Mouse (Mus musculus) neural tube, embryonic 10.5 days (tissue): ENCODE results near the gene Gabpb2.
"Not testable (repeated sequence)": the region's sequence is repeated elsewhere in the genome, so short reads cannot be mapped to it uniquely, and the experiment has no call there.

Experiments used
- DNase-seq: peaks from one replicate; pipeline ENCODE4 v3.0.0-alpha.2; 2017; ENCODE audit warnings: low spot score; ENCODE audit errors: extremely low spot score

Gene Gabpb2

GRCm38 (mm10) chr3:95161041-95161551 is 56.6 kb downstream of the Gabpb2 start:
- peak; percentile 60 for DNase-seq

- peak; percentile 86 for DNase-seq
These were observed 57.4 kb downstream of the Gabpb2 start, which contains the start of gene Sema6c for GRCm38 (mm10) chr3:95159987-95160963. Sema6c (plus strand) TSS chr3:95160457.

- no peak for DNase-seq
These were observed 58.2 kb downstream of the Gabpb2 start for GRCm38 (mm10) chr3:95159511-95159986.

GRCm38 (mm10) chr3:95153874-95154273 is 63.8 kb downstream of the Gabpb2 start:
- no peak for DNase-seq

GRCm38 (mm10) chr3:95147924-95148323 is 69.8 kb downstream of the Gabpb2 start:
- DNase-seq: no peak

GRCm38 (mm10) chr3:95142617-95143011 is 75.1 kb downstream of the Gabpb2 start:
- peak; percentile 85 for DNase-seq

- DNase-seq: no peak
These were observed 75.6 kb downstream of the Gabpb2 start, which contains the start of gene Tnfaip8l2 for GRCm38 (mm10) chr3:95141952-95142616. Tnfaip8l2 (minus strand) TSS chr3:95142360.

- DNase-seq: no peak
These were observed 76.2 kb downstream of the Gabpb2 start for GRCm38 (mm10) chr3:95141474-95141873.

- no peak for DNase-seq
These were observed 76.9 kb downstream of the Gabpb2 start for GRCm38 (mm10) chr3:95140795-95141194.

GRCm38 (mm10) chr3:95140289-95140595 is 77.5 kb downstream of the Gabpb2 start:
- DNase-seq: no peak

- DNase-seq: no peak
These were observed 78.0 kb downstream of the Gabpb2 start for GRCm38 (mm10) chr3:95139586-95140288.

- no peak for DNase-seq
These were observed 81.4 kb downstream of the Gabpb2 start for GRCm38 (mm10) chr3:95136336-95136735.

GRCm38 (mm10) chr3:95135433-95136052 is 82.2 kb downstream of the Gabpb2 start:
- DNase-seq: no peak

GRCm38 (mm10) chr3:95135023-95135422 is 82.7 kb downstream of the Gabpb2 start:
- DNase-seq: no peak

- not testable (repeated sequence) for DNase-seq
These were observed 83.6 kb downstream of the Gabpb2 start for GRCm38 (mm10) chr3:95134133-95134532.

GRCm38 (mm10) chr3:95133680-95134101 is 84.0 kb downstream of the Gabpb2 start, which contains the start of the genes Scnm1 and Lysmd1:
Scnm1 (minus strand) TSS chr3:95134011.
Lysmd1 (plus strand) TSS chr3:95134088.
- peak; percentile 86 for DNase-seq

GRCm38 (mm10) chr3:95133176-95133575 is 84.5 kb downstream of the Gabpb2 start:
- DNase-seq: no peak

- not testable (repeated sequence) for DNase-seq
These were observed 85.3 kb downstream of the Gabpb2 start for GRCm38 (mm10) chr3:95132389-95132788.
